Mouse (Mus musculus): ENCODE data around the gene Gm21783.
"Not testable (repeated sequence)": the region's sequence is repeated elsewhere in the genome, so short reads cannot be mapped to it uniquely, and the experiment has no call there.

Gm21783 gene

GRCm38 (mm10) chrY:44981163-44981562, at the start of gene Gm21783:
Gene Gm21783, minus strand, starts transcription at chrY:44981263.
- not testable (repeated sequence) for DNase-seq

All from thymus, postnatal 36 days (tissue).